Mouse (Mus musculus) midbrain, embryonic 14.5 days (tissue): ENCODE measurements around the gene Fam50a. TPM values are rescaled to one million over a fixed set of nuclear protein-coding genes. Genes with fewer than 3 reads are reported as not detected.

Experiments
- ATAC-seq: fragments of 200-750 bp; cut with Nextera tagmentation; 2 replicates; pipeline ENCODE4 v1.8.0; 2017; ENCODE audit warnings: moderate number of reproducible peaks, moderate library complexity; ENCODE audit not compliant: low FRiP score, low TSS enrichment
- DNase-seq: peaks from one replicate; pipeline ENCODE4 v3.0.0-alpha.2; 2015
- H3K27ac ChIP-seq: fragments of 300-500 bp; sonication (generic); replicated peaks from 2 replicates; pipeline ENCODE4 v1.5.1; 2014; ENCODE audit warnings: mild to moderate bottlenecking, low read depth, low read length, moderate library complexity
- H3K27me3 ChIP-seq: fragments of 300-500 bp; sonication (generic); 2 replicates; pipeline ENCODE4 v1.6.1; 2014; ENCODE audit warnings: low read length, control low read depth, mixed read lengths; ENCODE audit not compliant: control insufficient read depth, insufficient read depth
- H3K36me3 ChIP-seq: fragments of 300-500 bp; sonication (generic); 2 replicates; pipeline ENCODE4 v1.6.1; 2014; ENCODE audit warnings: low read length, control low read depth; ENCODE audit not compliant: control insufficient read depth, insufficient read depth
- H3K4me1 ChIP-seq: fragments of 300-500 bp; sonication (generic); 2 replicates; pipeline ENCODE4 v1.6.1; 2014; ENCODE audit warnings: mild to moderate bottlenecking, antibody characterized with exemption, low read length, control low read depth; ENCODE audit not compliant: control insufficient read depth, insufficient read depth
- H3K4me2 ChIP-seq: fragments of 300-500 bp; sonication (generic); 2 replicates; pipeline ENCODE4 v1.6.1; 2014; ENCODE audit warnings: mild to moderate bottlenecking, low read length, moderate library complexity
- H3K4me3 ChIP-seq: fragments of 300-500 bp; sonication (generic); replicated peaks from 2 replicates; pipeline ENCODE4 v1.5.1; 2014; ENCODE audit warnings: low read depth, low read length
- H3K9ac ChIP-seq: fragments of 300-500 bp; sonication (generic); replicated peaks from 2 replicates; pipeline ENCODE4 v1.6.1; 2014; ENCODE audit warnings: mild to moderate bottlenecking, low read length, moderate library complexity
- H3K9me3 ChIP-seq: fragments of 300-500 bp; sonication (generic); 2 replicates; pipeline ENCODE4 v1.6.1; 2016; ENCODE audit warnings: low read length, control low read depth, mixed read lengths; ENCODE audit not compliant: control insufficient read depth
- WGBS: fragments of 180-500 bp; shearing (Covaris S2); extraction: QIAGEN DNeasy Blood & Tissue Kit; methylation state at CpG from one replicate; pipeline ENCODE4 v1.1.7; 2014; 5-methylcytosine and 5-hydroxymethylcytosine counted together
- microRNA-seq: library from miRNA; unstranded; fragments of <30 nt; microRNA quantifications from one replicate; pipeline ENCODE4, GENCODE M21; 2016
- polyA plus RNA-seq: library from polyadenylated mRNA; unstranded; fragments of >200 nt; fragmentation: Nextera tagmentation; extraction: Ambion mirVana; gene quantifications from 2 replicates; pipeline ENCODE4 v1.2.1, GENCODE M21; 2014

Gene Fam50a
- polyA plus RNA-seq, 1 experiment from 2014 or later = 43.2 TPM

- 70% methylated on average over 10 of the region's 10 CpGs for WGBS
- H3K27me3 ChIP-seq = no peaks in the 10 kb centered on the region
- peak overlapping the region; percentile 55 for H3K4me3 ChIP-seq
- 0 out of 2 replicates have a peak overlapping the region, but pooled peaks have one; percentile 76 for H3K27ac ChIP-seq
- ATAC-seq = no peak
- peak overlapping the region; percentile 62 for H3K4me2 ChIP-seq
- H3K9ac ChIP-seq = peak overlapping the region; percentile 75
- no peak for DNase-seq
- H3K4me1 ChIP-seq = peaks cover 9% of the 10 kb centered on the region
- H3K36me3 ChIP-seq = no peaks in the 10 kb centered on the region
- no peaks in the 10 kb centered on the region for H3K9me3 ChIP-seq
Measured at GRCm38 (mm10) chrX:74367512-74367911, 54.7 kb downstream of the Fam50a start.

DNA sequence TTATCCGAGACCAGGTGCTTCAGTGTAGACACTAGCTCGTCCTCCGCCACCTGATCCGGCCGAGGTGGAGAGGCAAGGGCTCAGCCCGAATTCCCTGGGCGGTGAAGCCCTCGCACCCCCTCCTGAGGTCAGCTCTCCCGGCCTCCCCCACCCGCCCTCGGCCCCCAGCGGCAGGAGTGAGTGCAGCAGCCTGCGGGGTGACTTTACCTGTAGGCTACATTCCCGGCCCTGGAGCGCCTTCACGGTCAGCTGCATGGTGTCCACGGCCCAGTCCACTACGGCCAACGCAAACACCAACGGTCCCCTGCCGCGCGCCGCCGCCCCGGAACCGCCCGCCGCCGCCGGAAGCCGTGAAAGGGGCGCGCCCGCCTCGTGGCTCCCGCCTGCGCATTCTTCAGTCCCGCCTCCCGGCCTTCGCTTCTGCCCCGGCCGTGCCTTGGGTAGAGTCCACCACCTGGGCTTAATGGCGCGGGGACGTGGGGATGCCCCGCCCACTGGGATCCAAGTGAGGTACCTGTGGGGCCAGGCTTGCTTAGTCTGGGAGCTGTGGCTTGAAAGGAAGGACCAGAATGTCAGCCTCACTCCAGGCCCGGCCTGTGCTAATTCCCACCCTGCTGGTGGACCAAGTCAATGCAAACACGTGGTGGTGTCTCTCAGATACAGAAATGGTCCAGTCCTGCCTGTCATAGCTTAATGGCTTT, 55.5 kb downstream of the Fam50a start:
- no peaks in the 10 kb centered on the region for H3K36me3 ChIP-seq
- WGBS = 22% methylated on average over 48 of the region's 49 CpGs
- peak overlapping the region; percentile 75 for H3K9ac ChIP-seq
- H3K9me3 ChIP-seq = no peaks in the 10 kb centered on the region
- peaks cover 9% of the 10 kb centered on the region for H3K4me1 ChIP-seq
- ATAC-seq (peak; percentile 82), DNase-seq (peak; percentile 80)
- peak overlapping the region; percentile 62 for H3K4me2 ChIP-seq
- peak overlapping the region; percentile 55 for H3K4me3 ChIP-seq
- H3K27ac ChIP-seq = peak overlapping the region; percentile 76
- no peaks in the 10 kb centered on the region for H3K27me3 ChIP-seq

Small RNA genes within 50 kb of the gene (microRNA-seq; reads per million reads assigned to microRNA genes)
- not detected for gene Mir7091
- gene Mir7092 = 1.6 reads per million, percentile 6 among the genes with 10 or more reads in this experiment

Other genes starting within 250 kb of the Fam50a start
- gene Opn1mw, start 185.6 kb upstream of the Fam50a start, polyA plus RNA-seq = not detected in 2 replicates
- 17.8 and 19.4 TPM in 2 replicates for gene Mecp2, start 177.7 kb upstream of the Fam50a start, polyA plus RNA-seq
- gene Tex28, start 145.2 kb upstream of the Fam50a start, polyA plus RNA-seq = not detected in 2 replicates
- gene Tktl1, start 135.8 kb upstream of the Fam50a start, polyA plus RNA-seq = 0.08 and 0.20 TPM in 2 replicates
- 72.5 and 102 TPM in 2 replicates for gene Flna, start 63.2 kb upstream of the Fam50a start, polyA plus RNA-seq
- 19.5 and 49.3 TPM in 2 replicates for gene Emd, start 58.3 kb upstream of the Fam50a start, polyA plus RNA-seq
- gene Rpl10, start 42.2 kb upstream of the Fam50a start, polyA plus RNA-seq = 527 and 538 TPM in 2 replicates
- gene Taz, start 31.1 kb upstream of the Fam50a start, polyA plus RNA-seq = 64.9 and 76.8 TPM in 2 replicates
- gene Dnase1l1, start 30.7 kb upstream of the Fam50a start, polyA plus RNA-seq = 1.8 and 3.8 TPM in 2 replicates
- 220 and 235 TPM in 2 replicates for gene Atp6ap1, start 15.9 kb upstream of the Fam50a start, polyA plus RNA-seq
- gene Gdi1, start 8.0 kb upstream of the Fam50a start, polyA plus RNA-seq = 615 and 857 TPM in 2 replicates
- 56.6 and 57.8 TPM in 2 replicates for gene Plxna3, start 16.0 kb downstream of the Fam50a start, polyA plus RNA-seq
- gene Lage3, start 40.6 kb downstream of the Fam50a start, polyA plus RNA-seq = 74.1 and 76.0 TPM in 2 replicates
- 66.8 and 76.0 TPM in 2 replicates for gene Ubl4a, start 60.2 kb downstream of the Fam50a start, polyA plus RNA-seq
- gene Slc10a3, start 60.3 kb downstream of the Fam50a start, polyA plus RNA-seq = 6.4 and 9.4 TPM in 2 replicates
- gene Fam3a, start 80.2 kb downstream of the Fam50a start, polyA plus RNA-seq = 31.0 and 33.0 TPM in 2 replicates
- 17.8 and 23.9 TPM in 2 replicates for gene Ikbkg, start 80.3 kb downstream of the Fam50a start, polyA plus RNA-seq
- gene G6pdx, start 116.2 kb downstream of the Fam50a start, polyA plus RNA-seq = 55.6 and 59.5 TPM in 2 replicates
- 0.37 TPM in 1 of 2 replicates, not detected in the other for gene Gm6880, start 168.4 kb downstream of the Fam50a start, polyA plus RNA-seq